Mouse (Mus musculus) kidney, adult 2 months (tissue): ENCODE measurements around the gene Olfr695. TPM values are rescaled to one million over a fixed set of nuclear protein-coding genes. Genes with fewer than 3 reads are reported as not detected.
"Not testable (repeated sequence)": the region's sequence is repeated elsewhere in the genome, so short reads cannot be mapped to it uniquely, and the experiment has no call there.

Source experiments
- DNase-seq: peaks from one replicate; pipeline ENCODE4 v3.0.0; 2021
- H3K27ac ChIP-seq: fragments of 200-500 bp; 2 replicates; pipeline ENCODE4 v1.5.1; 2012; ENCODE audit warnings: low read depth, low read length, control low read depth, inconsistent platforms; ENCODE audit not compliant: insufficient read depth
- H3K27me3 ChIP-seq: fragments of 200-500 bp; replicated peaks from 2 replicates; pipeline ENCODE4 v1.6.1; 2012; ENCODE audit warnings: mild to moderate bottlenecking, moderate library complexity, low read length, inconsistent platforms; ENCODE audit not compliant: control insufficient read depth, insufficient read depth
- H3K36me3 ChIP-seq: fragments of 200-500 bp; 2 replicates; pipeline ENCODE4 v1.6.1; 2012; ENCODE audit warnings: mild to moderate bottlenecking, moderate library complexity, low read length, inconsistent platforms; ENCODE audit not compliant: control insufficient read depth, insufficient read depth
- H3K4me1 ChIP-seq: fragments of 200-500 bp; 2 replicates; pipeline ENCODE4 v1.6.1; 2011; ENCODE audit warnings: low read length; ENCODE audit not compliant: control insufficient read depth, insufficient read depth
- H3K4me3 ChIP-seq: fragments of 200-500 bp; 2 replicates; pipeline ENCODE4 v1.5.1; 2011; ENCODE audit warnings: mild to moderate bottlenecking, low read depth, low read length, control low read depth; ENCODE audit not compliant: insufficient read depth
- CTCF ChIP-seq: fragments of 200-500 bp; conservative IDR thresholded peaks from 2 replicates; pipeline ENCODE4 v1.5.1; 2011; ENCODE audit warnings: low read depth, mild to moderate bottlenecking, control low read depth, low read length, moderate library complexity, mixed read lengths; ENCODE audit not compliant: insufficient read depth, insufficient read length
- POLR2A ChIP-seq: fragments of 200-500 bp; IDR thresholded peaks from one replicate; pipeline ENCODE4 v1.6.1; 2011; ENCODE audit warnings: low read depth, low read length, control low read depth
- WGBS: fragments of 180-500 bp; shearing (Covaris S2); methylation state at CpG from one replicate; pipeline ENCODE4 v1.1.7; 2018; 5-methylcytosine and 5-hydroxymethylcytosine counted together
- polyA plus RNA-seq: library from polyadenylated mRNA; depleted of rRNA; stranded (reverse); fragments of >200 nt; gene quantifications from 2 replicates; pipeline ENCODE4 v1.2.3, GENCODE M21; 2012; rRNA removed

Olfr695 gene
- not detected in 2 replicates for polyA plus RNA-seq

DNA sequence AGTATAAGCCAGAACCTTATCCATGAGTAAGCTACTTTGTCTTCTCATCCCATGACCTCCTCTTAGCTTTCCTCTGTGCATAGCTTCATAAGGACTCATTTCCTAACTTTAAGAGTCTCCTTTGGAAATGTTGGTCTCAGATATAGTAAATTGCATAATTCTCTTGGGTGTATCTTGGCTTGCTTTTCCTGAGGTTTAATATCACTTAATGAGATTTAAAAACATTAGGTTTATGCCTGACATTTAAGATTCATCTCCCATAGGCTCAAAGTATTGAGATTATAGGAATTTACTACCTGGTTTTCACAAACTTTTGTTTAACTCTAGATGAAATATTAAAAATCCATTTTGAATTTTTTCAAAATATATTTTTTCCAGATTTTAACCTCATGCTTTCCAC lies at the start of gene Olfr695:
TSS of gene Olfr695 (minus strand) at position 101 of the 400 bp plus-strand sequence.
- DNase-seq, result no peak
- no peaks in the 10 kb centered on the region for H3K4me1 ChIP-seq
- no peak within 1 kb of the TSS for H3K27ac ChIP-seq
- H3K4me3 ChIP-seq, result no peak within 1 kb of the TSS
- no peaks in the 10 kb centered on the region for H3K27me3 ChIP-seq
- TF ChIP-seq CTCF, result no peak
- TF ChIP-seq POLR2A, result no peak
- no peaks in the 10 kb centered on the region for H3K36me3 ChIP-seq

DNA sequence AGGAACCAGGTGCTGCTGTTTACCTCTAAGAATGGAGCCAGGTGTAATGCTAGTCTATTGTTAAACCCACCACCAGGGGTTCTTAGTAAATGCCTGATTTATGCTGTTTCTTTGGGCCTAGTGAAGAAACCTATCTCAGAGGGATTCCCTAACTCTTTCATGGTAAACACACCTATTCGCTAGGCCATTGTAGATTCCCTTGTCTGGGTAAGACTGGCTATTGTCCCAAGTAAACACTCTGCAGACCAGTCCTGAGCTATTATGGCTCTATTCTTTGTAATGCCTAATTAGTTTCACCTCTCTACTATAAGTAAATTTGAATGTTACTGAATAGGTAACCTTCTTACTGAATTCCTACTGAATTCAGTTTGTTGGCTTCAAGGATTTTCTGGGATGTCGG lies 44.8 kb upstream of the Olfr695 start:
- H3K27ac ChIP-seq, H3K27me3 ChIP-seq, H3K36me3 ChIP-seq, DNase-seq, H3K4me3 ChIP-seq, H3K4me1 ChIP-seq: not testable (repeated sequence)
- WGBS, result 96% methylated on average over 2 of the region's 2 CpGs

GRCm38 (mm10) chr7:106758800-106759199 lies 42.6 kb upstream of the Olfr695 start:
- WGBS, result 85% methylated on average over 2 of the region's 2 CpGs
- Histone ChIP-seq H3K36me3 (no peaks in the 10 kb centered on the region), H3K27ac (no peak overlapping the region), H3K27me3 (no peaks in the 10 kb centered on the region), H3K4me1 (no peaks in the 10 kb centered on the region), H3K4me3 (no peak overlapping the region)
- TF ChIP-seq CTCF (no peak), POLR2A (no peak)
- DNase-seq, result no peak

- Histone ChIP-seq H3K4me1 (no peaks in the 10 kb centered on the region), H3K27me3 (no peaks in the 10 kb centered on the region)
- DNase-seq, result no peak
These were observed 39.1 kb upstream of the Olfr695 start, which contains the start of gene Olfr698 for GRCm38 (mm10) chr7:106755297-106755696. Gene Olfr698, minus strand, starts transcription at chr7:106755397.

GRCm38 (mm10) chr7:106745811-106746210 lies 29.6 kb upstream of the Olfr695 start:
- TF ChIP-seq CTCF (no peak), POLR2A (no peak)
- Histone ChIP-seq H3K4me3 (no peak overlapping the region), H3K4me1 (no peaks in the 10 kb centered on the region), H3K36me3 (no peaks in the 10 kb centered on the region), H3K27me3 (no peaks in the 10 kb centered on the region; the same call in 1 of the 2 replicates), H3K27ac (no peak overlapping the region)
- no peak for DNase-seq
- WGBS, result 93% methylated on average over 5 of the region's 5 CpGs

More at GRCm38 (mm10) chr7:106755297-106755696, 39.1 kb upstream of the Olfr695 start, which contains the start of gene Olfr698:
- Histone ChIP-seq H3K27ac (no peak within 1 kb of the TSS), H3K36me3 (no peaks in the 10 kb centered on the region), H3K4me3 (no peak within 1 kb of the TSS)
- no peak for TF ChIP-seq CTCF

- Histone ChIP-seq H3K4me3 (no peak within 1 kb of the TSS), H3K36me3 (no peaks in the 10 kb centered on the region), H3K27me3 (no peaks in the 10 kb centered on the region), H3K27ac (no peak within 1 kb of the TSS), H3K4me1 (no peaks in the 10 kb centered on the region)
- no peak for DNase-seq
- 67% methylated on average over 1 of the region's 1 CpGs for whole genome bisulfite sequencing
- no peak for TF ChIP-seq CTCF
- no peak for TF ChIP-seq POLR2A
These were observed 26.1 kb upstream of the Olfr695 start, which contains the start of gene Olfr697 for GRCm38 (mm10) chr7:106742343-106742742. Gene Olfr697, minus strand, starts transcription at chr7:106742443.

DNA sequence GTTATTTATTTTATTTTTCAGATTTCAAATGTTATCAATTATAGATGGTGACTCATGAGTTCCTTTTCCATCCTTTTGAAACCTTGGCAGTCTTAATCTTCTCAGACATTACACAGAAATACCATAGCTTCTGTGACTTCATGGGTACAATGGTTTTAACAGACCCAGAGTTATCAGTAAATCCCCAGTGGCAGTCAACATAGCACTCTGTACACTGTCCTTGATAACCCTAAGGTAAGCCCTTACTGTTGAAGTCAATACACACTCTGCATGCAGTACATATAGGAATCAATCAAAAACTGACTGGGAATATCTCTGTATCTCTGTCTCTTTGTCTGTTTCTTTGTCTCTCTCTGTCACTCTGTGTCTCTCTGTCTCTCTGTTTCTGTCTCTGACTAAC lies 20.8 kb upstream of the Olfr695 start:
- TF ChIP-seq CTCF (no peak), POLR2A (no peak)
- Histone ChIP-seq H3K36me3 (no peaks in the 10 kb centered on the region), H3K4me1 (no peaks in the 10 kb centered on the region), H3K27me3 (no peaks in the 10 kb centered on the region), H3K27ac (no peak overlapping the region), H3K4me3 (no peak overlapping the region)
- DNase-seq, result no peak

GRCm38 (mm10) chr7:106733717-106734116 lies 17.5 kb upstream of the Olfr695 start:
- Histone ChIP-seq H3K4me1 (no peaks in the 10 kb centered on the region), H3K4me3 (no peak overlapping the region), H3K27me3 (no peaks in the 10 kb centered on the region), H3K27ac (no peak overlapping the region), H3K36me3 (no peaks in the 10 kb centered on the region)
- WGBS, result 40% methylated on average over 2 of the region's 2 CpGs
- no peak for TF ChIP-seq CTCF
- TF ChIP-seq POLR2A, result no peak
- DNase-seq, result no peak

DNA sequence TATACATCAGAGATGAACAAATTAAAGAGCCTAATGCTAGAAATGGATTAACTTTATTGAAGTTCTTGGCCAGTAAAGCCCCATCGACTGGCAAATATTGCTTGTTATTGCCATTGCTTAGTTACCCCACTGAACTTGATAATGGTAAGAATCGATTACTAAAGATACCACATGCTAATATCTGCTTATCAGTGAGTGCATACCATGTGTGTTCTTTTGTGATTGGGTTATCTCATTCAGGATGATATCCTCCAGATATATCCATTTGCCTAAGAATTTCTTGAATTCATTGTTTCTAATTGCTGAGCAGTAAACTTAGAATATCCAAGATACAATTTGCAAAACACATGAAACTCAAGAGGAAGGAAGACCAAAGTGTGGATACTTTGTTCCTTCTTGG lies 9.5 kb upstream of the Olfr695 start:
- not testable (repeated sequence) for H3K27ac ChIP-seq, DNase-seq, H3K4me3 ChIP-seq, H3K36me3 ChIP-seq, H3K27me3 ChIP-seq, H3K4me1 ChIP-seq
- WGBS, result 91% methylated on average over 2 of the region's 2 CpGs
